Mouse (Mus musculus) hindbrain, embryonic 16.5 days (tissue): Measurements from ENCODE around the gene Nckap5. TPM values are rescaled to one million over a fixed set of nuclear protein-coding genes. Genes with fewer than 3 reads are reported as not detected.

Source experiments
- ATAC-seq: fragments of 200-750 bp; cut with Nextera tagmentation; 2 replicates; pipeline ENCODE4 v1.8.0; 2017; ENCODE audit warnings: moderate TSS enrichment, moderate library complexity
- H3K27ac ChIP-seq: fragments of 300-500 bp; sonication (generic); 2 replicates; pipeline ENCODE4 v1.5.1; 2014; ENCODE audit warnings: low read depth, mild to moderate bottlenecking, control low read depth, low read length, moderate library complexity
- H3K27me3 ChIP-seq: fragments of 300-500 bp; sonication (generic); replicated peaks from 2 replicates; pipeline ENCODE4 v1.6.1; 2014; ENCODE audit warnings: low read length; ENCODE audit not compliant: control insufficient read depth, insufficient read depth
- H3K36me3 ChIP-seq: fragments of 300-500 bp; sonication (generic); 2 replicates; pipeline ENCODE4 v1.6.1; 2014; ENCODE audit warnings: mild to moderate bottlenecking, low read length, moderate library complexity, mixed read lengths; ENCODE audit not compliant: control insufficient read depth, insufficient read depth
- H3K4me1 ChIP-seq: fragments of 300-500 bp; sonication (generic); 2 replicates; pipeline ENCODE4 v1.6.1; 2014; ENCODE audit warnings: low read depth, low read length; ENCODE audit not compliant: control insufficient read depth, insufficient read depth
- H3K4me2 ChIP-seq: fragments of 300-500 bp; sonication (generic); 2 replicates; pipeline ENCODE4 v1.6.1; 2014; ENCODE audit warnings: mild to moderate bottlenecking, low read length, control low read depth, moderate library complexity
- H3K4me3 ChIP-seq: fragments of 300-500 bp; sonication (generic); 2 replicates; pipeline ENCODE4 v1.5.1; 2014; ENCODE audit warnings: mild to moderate bottlenecking, low read length, control low read depth, moderate library complexity
- H3K9ac ChIP-seq: fragments of 300-500 bp; sonication (generic); 2 replicates; pipeline ENCODE4 v1.6.1; 2014; ENCODE audit warnings: low read depth, mild to moderate bottlenecking, control low read depth, low read length, moderate library complexity
- H3K9me3 ChIP-seq: fragments of 300-500 bp; sonication (generic); 2 replicates; pipeline ENCODE4 v1.6.1; 2014; ENCODE audit warnings: mild to moderate bottlenecking, low read length, moderate library complexity; ENCODE audit not compliant: control insufficient read depth
- WGBS: fragments of 180-500 bp; shearing (Covaris S2); extraction: QIAGEN DNeasy Blood & Tissue Kit; methylation state at CpG from one replicate; pipeline ENCODE4 v1.1.7; 2014; 5-methylcytosine and 5-hydroxymethylcytosine counted together
- polyA plus RNA-seq: library from polyadenylated mRNA; unstranded; fragments of >200 nt; fragmentation: Nextera tagmentation; extraction: Ambion mirVana; gene quantifications from 2 replicates; pipeline ENCODE4 v1.2.1, GENCODE M21; 2015

Nckap5 gene
- polyA plus RNA-seq, 1 experiment from 2014 or later: 13.9 TPM

DNA sequence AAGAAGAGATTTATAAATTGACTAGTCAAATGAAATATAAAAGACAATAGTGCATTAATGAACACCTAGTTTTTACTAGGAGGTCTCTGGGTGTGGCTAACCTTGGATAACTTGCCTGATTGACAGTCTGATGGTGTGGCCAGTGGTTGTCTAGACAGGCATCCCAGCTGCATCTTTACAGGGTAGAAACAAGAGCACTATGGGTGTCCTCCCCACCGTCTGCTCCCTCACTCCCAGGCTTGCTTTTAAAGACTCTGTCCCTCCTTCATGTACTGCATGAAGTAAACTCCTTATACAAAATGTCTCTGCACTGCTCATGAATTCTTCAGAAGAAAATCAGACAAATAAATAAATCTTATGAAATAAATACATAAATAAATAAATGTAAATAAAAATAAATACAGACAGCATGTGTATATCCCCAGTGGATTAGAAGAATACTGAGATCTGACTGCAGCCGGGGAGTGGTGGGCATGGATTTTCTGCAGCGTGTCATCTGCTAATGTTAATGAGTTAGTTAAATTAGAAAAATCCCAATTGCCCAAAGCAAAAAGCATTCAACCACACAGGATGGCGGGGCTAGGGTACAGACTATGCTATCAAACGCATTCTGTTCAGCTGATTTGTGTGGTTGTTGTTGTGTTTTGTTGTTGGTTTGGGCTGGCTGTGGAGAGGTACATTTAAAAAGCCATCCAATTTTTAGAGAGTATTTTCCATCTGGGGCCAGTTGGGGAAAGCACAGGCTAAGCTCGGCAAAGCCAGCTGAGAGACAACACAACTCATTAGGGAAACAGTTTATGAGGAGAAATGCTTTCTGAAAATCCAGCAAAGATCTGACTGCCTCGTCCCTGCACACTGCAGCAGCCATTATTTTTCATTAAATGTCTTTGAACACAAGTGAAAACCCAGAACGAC is 130.3 kb downstream of the Nckap5 start:
- no peak overlapping the region for H3K4me3 ChIP-seq
- H3K4me1 ChIP-seq: peaks cover 4% of the 10 kb centered on the region; the same call in 1 of the 2 replicates
- 20% methylated on average over 8 of the region's 8 CpGs for WGBS
- no peaks in the 10 kb centered on the region for H3K36me3 ChIP-seq
- H3K9ac ChIP-seq: no peak overlapping the region; the same call in 1 of the 2 replicates
- H3K4me2 ChIP-seq: 0 out of 2 replicates have a peak overlapping the region, but pooled peaks have one; percentile 3
- H3K27me3 ChIP-seq: no peaks in the 10 kb centered on the region
- peak; percentile 80 for ATAC-seq
- H3K9me3 ChIP-seq: no peaks in the 10 kb centered on the region
- peak overlapping the region; percentile 60 for H3K27ac ChIP-seq

DNA sequence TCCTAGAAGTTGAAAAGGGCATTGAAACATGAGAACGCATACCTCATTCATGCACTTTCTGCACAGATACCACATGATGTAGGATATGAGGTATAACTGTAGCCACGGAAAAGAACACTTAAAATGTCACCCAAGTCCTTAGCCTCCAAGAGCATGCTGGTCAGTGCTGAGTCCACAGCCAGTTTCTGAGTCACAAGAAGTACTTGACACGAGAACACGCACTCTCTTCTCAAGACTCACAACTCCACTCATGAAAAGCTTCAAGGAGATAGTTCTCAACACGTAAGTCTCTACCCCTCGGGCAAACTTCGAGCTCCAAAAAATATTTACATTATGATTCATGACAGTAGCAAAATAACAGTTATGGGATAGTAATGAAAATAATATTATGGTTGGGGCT is 137.0 kb downstream of the Nckap5 start:
- ATAC-seq: no peak
- no peak overlapping the region for H3K9ac ChIP-seq
- H3K4me1 ChIP-seq: peaks cover 6% of the 10 kb centered on the region
- H3K36me3 ChIP-seq: no peaks in the 10 kb centered on the region
- no peaks in the 10 kb centered on the region for H3K27me3 ChIP-seq
- H3K4me2 ChIP-seq: no peak overlapping the region
- 95% methylated on average over 7 of the region's 7 CpGs for WGBS
- H3K9me3 ChIP-seq: no peaks in the 10 kb centered on the region
- no peak overlapping the region for H3K27ac ChIP-seq
- H3K4me3 ChIP-seq: no peak overlapping the region

DNA sequence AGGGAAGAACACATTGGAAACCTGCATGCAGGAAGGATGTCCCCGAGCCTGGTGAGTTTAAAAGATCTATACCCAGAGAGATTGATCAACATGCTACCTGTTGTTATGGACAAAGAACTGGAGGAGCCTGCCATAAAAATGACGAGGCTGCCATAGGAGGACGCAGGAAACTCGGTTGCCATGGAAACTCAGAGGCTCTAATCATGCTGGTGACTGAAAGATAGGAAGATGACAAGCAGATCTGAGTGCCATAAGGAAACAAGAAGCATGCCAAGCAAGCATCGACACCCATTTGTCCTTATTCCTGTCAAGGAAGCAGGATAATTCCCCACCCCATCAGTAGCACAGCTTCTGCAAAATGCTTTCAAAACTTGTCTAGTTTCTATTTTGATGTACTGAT is 142.0 kb downstream of the Nckap5 start:
- no peak overlapping the region for H3K4me2 ChIP-seq
- H3K9ac ChIP-seq: no peak overlapping the region
- WGBS: 44% methylated on average over 5 of the region's 5 CpGs
- H3K4me3 ChIP-seq: no peak overlapping the region
- H3K9me3 ChIP-seq: no peaks in the 10 kb centered on the region
- peak overlapping the region; percentile 46; the same call in 1 of the 2 replicates for H3K27ac ChIP-seq
- ATAC-seq: no peak
- H3K36me3 ChIP-seq: no peaks in the 10 kb centered on the region
- no peaks in the 10 kb centered on the region for H3K27me3 ChIP-seq
- peaks cover 23% of the 10 kb centered on the region for H3K4me1 ChIP-seq

DNA sequence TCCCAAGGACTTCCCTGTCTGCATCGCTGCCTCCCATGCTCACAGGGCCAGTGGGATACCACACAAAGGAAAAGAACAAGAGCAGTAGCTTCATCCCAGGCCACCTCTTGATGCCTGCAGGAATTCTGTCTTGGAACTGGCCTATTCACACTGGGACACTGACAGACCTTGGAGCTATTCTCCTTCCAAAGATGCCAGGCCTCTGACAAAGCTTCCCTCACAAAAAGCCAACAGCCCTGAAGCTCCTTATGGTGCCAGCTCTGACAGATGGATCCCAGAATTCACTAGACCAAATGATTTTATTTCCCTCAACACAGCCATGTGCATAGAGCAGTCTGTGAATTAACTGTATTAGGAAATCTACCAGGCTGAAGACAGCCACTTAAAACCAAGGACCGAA is 143.9 kb downstream of the Nckap5 start:
- no peak for ATAC-seq
- H3K27me3 ChIP-seq: no peaks in the 10 kb centered on the region
- H3K9me3 ChIP-seq: no peaks in the 10 kb centered on the region
- peaks cover 31% of the 10 kb centered on the region for H3K4me1 ChIP-seq
- no peak overlapping the region for H3K4me2 ChIP-seq
- no peak overlapping the region for H3K4me3 ChIP-seq
- peak overlapping the region; percentile 31; the same call in 1 of the 2 replicates for H3K27ac ChIP-seq
- H3K36me3 ChIP-seq: no peaks in the 10 kb centered on the region
- 67% methylated on average over 2 of the region's 2 CpGs for WGBS
- no peak overlapping the region for H3K9ac ChIP-seq

DNA sequence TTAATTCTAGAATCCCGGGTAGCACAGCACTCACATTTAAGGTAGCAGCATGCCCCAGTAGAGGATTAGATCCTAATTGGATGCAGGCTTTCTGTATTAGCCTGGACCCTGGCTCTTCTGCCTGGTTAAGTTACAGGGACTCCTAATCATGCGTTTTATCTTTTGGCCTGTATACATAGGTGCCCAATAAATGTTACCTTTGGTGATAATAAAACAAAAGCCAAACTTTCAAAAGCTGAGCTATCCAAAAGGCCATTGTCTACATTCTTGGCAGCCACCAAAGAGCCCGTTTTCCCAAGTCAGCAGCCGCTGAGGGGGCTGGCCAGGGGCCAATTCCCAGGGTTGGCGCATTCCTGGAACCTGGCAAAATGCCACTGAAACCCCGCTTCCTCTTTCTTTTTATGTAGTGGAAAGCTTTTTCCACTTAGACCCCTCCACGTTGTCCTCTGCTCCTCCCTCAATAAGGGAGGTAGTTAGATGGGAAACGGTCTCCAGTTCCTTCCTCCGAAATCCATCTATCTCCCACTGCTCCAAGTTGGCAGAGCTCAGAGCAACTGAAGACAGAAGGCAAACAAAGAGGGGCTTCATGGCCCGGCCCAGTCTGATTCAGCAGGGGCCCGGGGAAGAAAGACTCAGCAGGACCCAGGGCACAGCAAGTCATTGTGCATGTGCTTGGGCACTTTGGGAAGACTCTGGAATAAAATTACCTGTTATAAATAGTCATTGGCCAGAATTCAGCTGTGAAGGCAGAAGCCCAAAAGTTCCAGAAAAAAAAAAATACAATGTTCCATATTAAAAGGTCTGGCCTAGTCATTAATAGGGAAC is 146.8 kb downstream of the Nckap5 start:
- Histone ChIP-seq H3K4me1 (peaks cover 35% of the 10 kb centered on the region), H3K9me3 (no peaks in the 10 kb centered on the region), H3K36me3 (no peaks in the 10 kb centered on the region), H3K4me2 (peak overlapping the region; percentile 15; the same call in 1 of the 2 replicates), H3K9ac (no peak overlapping the region), H3K27me3 (no peaks in the 10 kb centered on the region), H3K27ac (peak overlapping the region; percentile 68), H3K4me3 (no peak overlapping the region)
- WGBS: 14% methylated on average over 11 of the region's 11 CpGs
- peak; percentile 90 for ATAC-seq

DNA sequence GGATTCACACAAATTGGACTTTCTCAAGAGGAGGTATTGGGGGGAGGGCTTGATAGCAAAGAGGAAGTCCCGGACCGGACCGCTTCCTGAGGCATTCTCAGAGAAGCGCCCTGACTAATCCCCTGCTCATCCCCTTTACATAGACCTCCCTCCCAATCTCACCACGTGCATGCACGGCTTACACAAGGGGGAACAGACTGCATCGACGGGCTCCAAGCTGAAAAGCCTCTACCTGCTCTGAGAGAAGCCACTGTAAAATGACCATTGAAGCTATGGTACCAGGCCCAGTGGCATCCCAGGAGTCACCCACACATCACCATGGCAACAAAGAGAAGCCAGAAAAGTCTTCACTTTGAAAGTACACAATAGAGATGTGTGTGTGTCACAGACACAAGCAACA is 148.8 kb downstream of the Nckap5 start:
- no peaks in the 10 kb centered on the region for H3K36me3 ChIP-seq
- H3K4me2 ChIP-seq: peak overlapping the region; percentile 37
- peaks cover 25% of the 10 kb centered on the region for H3K4me1 ChIP-seq
- ATAC-seq: peak; percentile 45
- no peaks in the 10 kb centered on the region for H3K27me3 ChIP-seq
- no peak overlapping the region for H3K4me3 ChIP-seq
- H3K9ac ChIP-seq: peak overlapping the region; percentile 22; the same call in 1 of the 2 replicates
- WGBS: 8% methylated on average over 8 of the region's 8 CpGs
- no peaks in the 10 kb centered on the region for H3K9me3 ChIP-seq
- peak overlapping the region; percentile 76 for H3K27ac ChIP-seq

DNA sequence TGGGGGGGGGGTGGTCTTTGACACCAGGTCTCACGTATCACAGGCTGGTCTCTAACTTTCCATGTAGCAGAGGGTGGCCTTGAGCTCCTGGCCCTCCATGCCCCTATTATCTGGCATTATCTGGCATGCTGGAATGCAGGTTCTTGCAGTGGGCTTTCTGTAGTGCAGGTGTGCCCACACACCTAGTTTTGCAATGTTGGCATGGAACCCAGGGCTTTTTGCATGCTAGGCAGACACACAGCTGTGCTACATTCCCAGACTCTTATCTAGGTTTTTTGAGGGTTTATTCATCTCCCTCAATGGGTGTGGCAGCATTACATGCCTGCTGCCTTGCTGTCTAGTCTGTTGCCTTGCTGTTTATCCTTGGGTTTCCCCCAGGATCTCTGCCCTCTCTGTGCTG is 151.3 kb downstream of the Nckap5 start:
- no peaks in the 10 kb centered on the region for H3K27me3 ChIP-seq
- H3K9ac ChIP-seq: no peak overlapping the region
- H3K4me1 ChIP-seq: peaks cover 19% of the 10 kb centered on the region
- H3K27ac ChIP-seq: no peak overlapping the region
- no peak overlapping the region for H3K4me2 ChIP-seq
- H3K9me3 ChIP-seq: no peaks in the 10 kb centered on the region
- H3K36me3 ChIP-seq: no peaks in the 10 kb centered on the region
- no peak overlapping the region for H3K4me3 ChIP-seq
- 95% methylated on average over 1 of the region's 1 CpGs for WGBS
- no peak for ATAC-seq

DNA sequence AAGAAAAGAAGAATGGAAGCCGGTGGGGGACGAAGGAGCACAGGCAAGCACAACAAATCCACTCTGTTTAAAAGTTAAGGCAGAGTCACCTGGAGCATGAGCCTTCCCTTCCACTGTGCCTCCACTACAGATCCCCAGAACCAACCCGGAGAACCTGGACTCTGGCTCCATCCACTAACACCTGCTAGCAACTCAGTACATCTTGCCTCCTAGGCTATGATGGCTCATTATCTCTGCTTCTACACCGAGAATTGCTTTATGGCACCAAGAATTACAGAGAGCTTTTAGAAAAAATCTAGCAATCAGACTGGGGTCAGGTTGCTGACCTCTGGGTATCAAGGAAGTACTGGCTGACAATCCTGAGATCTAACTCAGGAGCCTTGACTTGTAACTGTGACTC is 153.3 kb downstream of the Nckap5 start:
- H3K9me3 ChIP-seq: no peaks in the 10 kb centered on the region
- no peak for ATAC-seq
- H3K4me2 ChIP-seq: no peak overlapping the region
- peak overlapping the region; percentile 57; the same call in 1 of the 2 replicates for H3K27ac ChIP-seq
- H3K4me1 ChIP-seq: peaks cover 12% of the 10 kb centered on the region
- no peaks in the 10 kb centered on the region for H3K36me3 ChIP-seq
- WGBS: 34% methylated on average over 4 of the region's 4 CpGs
- H3K27me3 ChIP-seq: no peaks in the 10 kb centered on the region
- no peak overlapping the region for H3K9ac ChIP-seq
- no peak overlapping the region for H3K4me3 ChIP-seq

DNA sequence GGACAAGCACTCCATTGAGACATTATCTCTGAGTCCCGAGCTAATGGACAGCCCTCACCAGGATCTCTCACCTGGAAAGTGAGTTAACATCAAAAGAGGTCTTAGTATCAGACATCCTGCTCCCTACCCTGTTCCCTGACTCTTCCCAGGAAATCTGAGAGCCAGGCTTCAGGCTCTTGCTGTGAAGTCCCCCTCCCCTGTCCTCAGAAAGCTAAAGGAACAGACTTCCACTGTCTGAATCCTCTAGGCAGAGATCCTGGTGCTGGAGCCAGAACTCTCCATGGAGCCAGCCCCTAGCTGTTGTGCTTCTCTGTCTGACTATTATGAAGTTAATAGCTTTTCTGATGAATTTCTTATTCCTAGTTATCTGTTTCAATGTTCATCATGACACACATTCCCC is 153.8 kb downstream of the Nckap5 start:
- Histone ChIP-seq H3K27ac (peak overlapping the region; percentile 60; the same call in 1 of the 2 replicates), H3K9ac (no peak overlapping the region), H3K9me3 (no peaks in the 10 kb centered on the region), H3K4me1 (peaks cover 9% of the 10 kb centered on the region), H3K4me2 (no peak overlapping the region), H3K4me3 (no peak overlapping the region), H3K36me3 (no peaks in the 10 kb centered on the region), H3K27me3 (no peaks in the 10 kb centered on the region)
- 6% methylated on average over 1 of the region's 1 CpGs for WGBS
- peak; percentile 76 for ATAC-seq
